Mouse (Mus musculus): ENCODE measurements around the gene Ntmt1.

GRCm38 (mm10) chr2:30808296-30808655, 650 bp downstream of the Ntmt1 start:
- TF ChIP-seq GATA1 (IDR thresholded peaks at IDR 0.05; ENCODE audit: low read length) = no peak
- TF ChIP-seq TAL1 (IDR thresholded peaks at IDR 0.05; ENCODE audit: low read length) = no peak
